Mouse (Mus musculus) MEL (cell line): ENCODE measurements at regions not wholly inside any gene's neighbourhood (a gene's known extent, or its start where the extent isn't known, plus 50 kb on each side); places are given as distances from the start of the nearest gene placed in this dataset.

Experiments used
- DNase-seq: peaks from one replicate; pipeline ENCODE4 v3.0.0; 2011; ENCODE audit warnings: low read depth, low spot score
- H3K27ac ChIP-seq: 2 replicates; pipeline ENCODE4 v1.5.1; 2012; ENCODE audit warnings: low read depth, mild to moderate bottlenecking, control low read depth, low read length, moderate library complexity; ENCODE audit not compliant: control insufficient read depth
- H3K27me3 ChIP-seq, 2 experiments: fragments of 150-350 bp in 1 of 2; sonication (generic) in 1 of 2; 2 replicates each; pipeline ENCODE4 v1.6.1; 2012; ENCODE audit warnings: low read length in 2 of 2, mild to moderate bottlenecking in 2 of 2, improper control_type of control experiment in 1 of 2, moderate library complexity in 1 of 2; ENCODE audit not compliant: insufficient read depth in 2 of 2, control insufficient read depth in 1 of 2
- H3K36me3 ChIP-seq, 2 experiments: 2 replicates each; pipeline ENCODE4 v1.6.1; 2012 to 2014; ENCODE audit warnings: low read length in 2 of 2, improper control_type of control experiment in 1 of 2, inconsistent platforms in 1 of 2, mild to moderate bottlenecking in 1 of 2; ENCODE audit not compliant: insufficient read depth in 2 of 2, control insufficient read depth in 1 of 2
- H3K4me1 ChIP-seq, 2 experiments: fragments of 150-350 bp in 1 of 2; sonication (generic) in 1 of 2; 2 replicates each; pipeline ENCODE4 v1.6.1; 2012; ENCODE audit warnings: low read length in 2 of 2, improper control_type of control experiment in 1 of 2, mild to moderate bottlenecking in 1 of 2; ENCODE audit not compliant: insufficient read depth in 2 of 2, control insufficient read depth in 1 of 2
- H3K4me3 ChIP-seq, 2 experiments: fragments of 150-350 bp in 1 of 2; sonication (generic) in 1 of 2; 2 replicates each; pipeline ENCODE4 v1.5.1; 2012; ENCODE audit warnings: low read depth in 2 of 2, low read length in 2 of 2, mild to moderate bottlenecking in 2 of 2, moderate library complexity in 2 of 2, control low read depth in 1 of 2, improper control_type of control experiment in 1 of 2; ENCODE audit not compliant: control insufficient read depth in 1 of 2, insufficient read depth in 1 of 2
- H3K79me2 ChIP-seq: 2 replicates; pipeline ENCODE4 v1.6.1; 2012; ENCODE audit warnings: mild to moderate bottlenecking, low read length, moderate library complexity; ENCODE audit not compliant: control insufficient read depth, poor library complexity, insufficient read depth
- H3K9ac ChIP-seq: 2 replicates; pipeline ENCODE4 v1.6.1; 2012; ENCODE audit warnings: low read depth, mild to moderate bottlenecking, control low read depth, low read length, moderate library complexity; ENCODE audit not compliant: control insufficient read depth, poor library complexity, severe bottlenecking
- H3K9me3 ChIP-seq: fragments of 150-350 bp; sonication (generic); replicated peaks from 2 replicates; pipeline ENCODE4 v1.6.1; 2012; ENCODE audit warnings: mild to moderate bottlenecking, low read length, improper control_type of control experiment, moderate library complexity; ENCODE audit not compliant: insufficient read depth
- CHD2 ChIP-seq: IDR thresholded peaks from 2 replicates; pipeline ENCODE4 v1.6.1; 2011; ENCODE audit warnings: low read length, improper control_type of control experiment
- E2F4 ChIP-seq: IDR thresholded peaks from 2 replicates; pipeline ENCODE4 v1.6.1; 2011; ENCODE audit warnings: low read depth, low read length, improper control_type of control experiment, borderline replicate concordance
- ETS1 ChIP-seq: IDR thresholded peaks from 2 replicates; pipeline ENCODE4 v1.6.1; 2012; ENCODE audit warnings: low read depth, mild to moderate bottlenecking, inconsistent platforms, low read length, improper control_type of control experiment, moderate library complexity
- HCFC1 ChIP-seq: IDR thresholded peaks from 2 replicates; pipeline ENCODE4 v1.6.1; 2012; ENCODE audit warnings: low read depth, mild to moderate bottlenecking, inconsistent platforms, low read length, improper control_type of control experiment, moderate library complexity
- KAT2A ChIP-seq: conservative IDR thresholded peaks from 2 replicates; pipeline ENCODE4 v1.6.1; 2012; ENCODE audit warnings: low read depth, low read length, improper control_type of control experiment, inconsistent platforms
- MAZ ChIP-seq: IDR thresholded peaks from 2 replicates; pipeline ENCODE4 v1.6.1; 2012; ENCODE audit warnings: low read depth, mild to moderate bottlenecking, inconsistent platforms, low read length, improper control_type of control experiment
- MXI1 ChIP-seq: IDR thresholded peaks from 2 replicates; pipeline ENCODE4 v1.6.1; 2011; ENCODE audit warnings: mild to moderate bottlenecking, low read depth, low read length, improper control_type of control experiment
- NELFE ChIP-seq: IDR thresholded peaks from 2 replicates; pipeline ENCODE4 v1.6.1; 2011; ENCODE audit warnings: low read depth, low read length, improper control_type of control experiment
- NRF1 ChIP-seq: IDR thresholded peaks from 2 replicates; pipeline ENCODE4 v1.6.1; 2014; ENCODE audit warnings: low read depth, mild to moderate bottlenecking, inconsistent platforms, low read length, improper control_type of control experiment, moderate library complexity; ENCODE audit not compliant: poor library complexity, insufficient read depth, severe bottlenecking
- POLR2AphosphoS2 ChIP-seq: IDR thresholded peaks from 2 replicates; pipeline ENCODE4 v1.6.1; 2011; ENCODE audit warnings: low read length, improper control_type of control experiment
- POLR2AphosphoS5 ChIP-seq: IDR thresholded peaks from 2 replicates; pipeline ENCODE4 v1.6.1; 2012; ENCODE audit warnings: low read depth, borderline replicate concordance, mild to moderate bottlenecking, inconsistent platforms, low read length, moderate library complexity, mixed read lengths
- RCOR1 ChIP-seq: IDR thresholded peaks from 2 replicates; pipeline ENCODE4 v1.6.1; 2012; ENCODE audit warnings: low read depth, mild to moderate bottlenecking, inconsistent platforms, low read length, improper control_type of control experiment
- TAL1 ChIP-seq: IDR thresholded peaks from 2 replicates; pipeline ENCODE4 v1.6.1; 2012; ENCODE audit warnings: mild to moderate bottlenecking, inconsistent platforms, low read length, moderate library complexity, mixed read lengths
- USF1 ChIP-seq: IDR thresholded peaks from 2 replicates; pipeline ENCODE4 v1.6.1; 2014; ENCODE audit warnings: low read depth, mild to moderate bottlenecking, inconsistent platforms, low read length, improper control_type of control experiment, moderate library complexity
- USF2 ChIP-seq, 2 experiments: IDR thresholded peaks; 2 replicates each; pipeline ENCODE4 v1.6.1; 2011 to 2012; ENCODE audit warnings: improper control_type of control experiment in 2 of 2, low read length in 2 of 2, borderline replicate concordance in 1 of 2, inconsistent platforms in 1 of 2, low read depth in 1 of 2, mild to moderate bottlenecking in 1 of 2; ENCODE audit not compliant: insufficient read depth in 1 of 2
- ZNF384 ChIP-seq: IDR thresholded peaks from 2 replicates; pipeline ENCODE4 v1.6.1; 2012; ENCODE audit warnings: low read depth, mild to moderate bottlenecking, inconsistent platforms, low read length, improper control_type of control experiment

DNA sequence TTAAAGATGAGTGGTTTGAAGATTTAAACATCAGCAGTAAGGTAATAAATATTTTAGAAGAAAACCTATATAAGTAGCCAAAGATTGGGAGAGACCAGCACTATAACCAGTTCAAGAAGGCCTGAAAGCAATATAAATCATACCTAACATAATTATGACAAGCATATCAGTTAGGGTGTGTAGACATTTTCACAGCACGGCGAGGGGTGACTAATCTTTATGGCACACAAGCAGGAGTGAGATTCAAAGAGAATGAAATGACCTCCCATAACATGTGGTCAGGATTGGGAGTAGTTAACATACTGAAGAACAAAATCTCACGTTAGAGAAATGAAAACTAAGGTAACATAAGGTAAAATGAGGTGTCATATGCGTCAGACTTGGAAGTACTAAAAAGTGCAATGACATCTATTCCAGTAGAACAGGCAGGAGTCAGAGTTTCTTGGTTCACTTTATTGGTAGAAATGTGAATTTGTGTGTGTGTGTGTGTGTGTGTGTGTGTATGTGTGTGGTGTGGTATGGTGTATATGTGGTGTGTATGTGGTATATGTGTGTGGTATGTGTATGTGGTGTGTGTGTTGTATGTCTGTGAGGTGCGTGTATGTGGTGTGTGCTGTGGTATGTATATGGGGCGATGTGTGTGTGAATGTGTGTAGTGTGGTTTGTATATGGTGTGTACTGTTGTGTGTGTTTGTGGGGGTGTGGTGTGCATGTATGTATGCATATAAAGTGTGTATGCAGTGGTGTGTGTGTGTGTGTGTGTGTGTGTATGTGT lies 262.0 kb upstream of the Slc30a5 start:
- Histone ChIP-seq H3K4me1 (no peaks in the 10 kb centered on the region), H3K9ac (no peak overlapping the region), H3K79me2 (no peaks in the 10 kb centered on the region), H3K36me3 (no peaks in the 10 kb centered on the region), H3K4me3 (no peak overlapping the region), H3K27ac (no peak overlapping the region), H3K27me3 (no peaks in the 10 kb centered on the region; a peak in 1 of 4 replicates), H3K9me3 (no peaks in the 10 kb centered on the region)
- no peak for DNase-seq
- TF ChIP-seq HCFC1 (no peak), USF1 (no peak), TAL1 (no peak), NRF1 (no peak), KAT2A (no peak), ETS1 (no peak), CHD2 (no peak), NELFE (no peak), POLR2AphosphoS2 (no peak), USF2 (IDR thresholded peaks at IDR 0.05; ENCODE audit: borderline replicate concordance in 1 of 2, insufficient read depth in 1 of 2, low read depth in 1 of 2, low read length in 2 of 2) (no peak), RCOR1 (no peak)

DNA sequence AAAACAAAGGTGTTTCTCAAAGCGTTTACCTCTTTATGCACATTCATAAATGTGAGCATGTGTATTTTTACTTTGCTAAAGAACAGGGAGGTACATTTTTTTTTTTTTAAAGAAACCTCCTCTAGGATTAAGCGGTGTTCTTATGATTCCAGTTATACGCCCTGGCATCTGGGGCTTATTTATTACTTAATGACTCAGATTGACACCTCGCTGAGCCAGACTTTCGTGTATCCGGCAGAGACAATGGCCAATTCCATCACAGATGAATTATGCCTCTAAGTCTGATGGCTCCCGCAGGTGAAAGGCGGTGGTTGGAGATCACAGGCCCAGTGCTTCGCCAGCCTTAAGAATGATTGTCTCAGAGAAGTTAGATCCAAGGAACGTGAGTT lies 259.5 kb upstream of the Slc30a5 start:
- no peak overlapping the region for H3K27ac ChIP-seq
- H3K27me3 ChIP-seq = no peaks in the 10 kb centered on the region
- H3K9me3 ChIP-seq = no peaks in the 10 kb centered on the region
- no peaks in the 10 kb centered on the region for H3K79me2 ChIP-seq
- no peaks in the 10 kb centered on the region for H3K36me3 ChIP-seq
- TF ChIP-seq POLR2AphosphoS5 (no peak), ZNF384 (no peak), USF1 (no peak), MAZ (no peak), MXI1 (no peak), E2F4 (no peak)
- no peaks in the 10 kb centered on the region for H3K4me1 ChIP-seq
- DNase-seq = no peak
- H3K9ac ChIP-seq = no peak overlapping the region
- no peak overlapping the region for H3K4me3 ChIP-seq
